Mouse (Mus musculus): ENCODE measurements around the gene Atp6v1fnb. TPM values are rescaled to one million over a fixed set of nuclear protein-coding genes. Genes with fewer than 3 reads are reported as not detected.

The Atp6v1fnb gene
- polyA plus RNA-seq, 1 experiment from 2014 or later = 0.20 TPM

GRCm38 (mm10) chr6:29505493-29505892 lies 34.3 kb downstream of the Atp6v1fnb start:
- Histone ChIP-seq H3K9ac (ENCODE audit: low read length) (no peak overlapping the region), H3K4me3 (ENCODE audit: low read depth, low read length) (no peak overlapping the region), H3K36me3 (ENCODE audit: control insufficient read depth, insufficient read depth, low read length) (no peaks in the 10 kb centered on the region), H3K27ac (ENCODE audit: low read depth, low read length) (no peak overlapping the region), H3K9me3 (ENCODE audit: control insufficient read depth, low read length) (no peaks in the 10 kb centered on the region), H3K4me2 (no peak overlapping the region), H3K4me1 (ENCODE audit: control insufficient read depth, insufficient read depth, low read length) (peaks cover 7% of the 10 kb centered on the region), H3K27me3 (ENCODE audit: control insufficient read depth, insufficient read depth, low read length) (peaks cover 24% of the 10 kb centered on the region)
- WGBS = 78% methylated on average over 5 of the region's 5 CpGs
- DNase-seq (ENCODE audit: low spot score, missing footprints) (no peak), ATAC-seq (ENCODE audit: low FRiP score) (no peak)

GRCm38 (mm10) chr6:29506834-29507233 lies 35.6 kb downstream of the Atp6v1fnb start:
- Histone ChIP-seq H3K4me2 (peak overlapping the region; percentile 60), H3K27ac (ENCODE audit: low read depth, low read length) (no peak overlapping the region), H3K9me3 (ENCODE audit: control insufficient read depth, low read length) (no peaks in the 10 kb centered on the region), H3K4me1 (ENCODE audit: control insufficient read depth, insufficient read depth, low read length) (peaks cover 7% of the 10 kb centered on the region), H3K36me3 (ENCODE audit: control insufficient read depth, insufficient read depth, low read length) (no peaks in the 10 kb centered on the region), H3K4me3 (ENCODE audit: low read depth, low read length) (peak overlapping the region; percentile 40), H3K9ac (ENCODE audit: low read length) (no peak overlapping the region), H3K27me3 (ENCODE audit: control insufficient read depth, insufficient read depth, low read length) (peaks cover 24% of the 10 kb centered on the region)
- no peak for DNase-seq (ENCODE audit: low spot score, missing footprints)
- WGBS = 26% methylated on average over 8 of the region's 8 CpGs
- ATAC-seq (ENCODE audit: low FRiP score) = no peak; the same call in 1 of the 2 replicates

- Histone ChIP-seq H3K4me3 (ENCODE audit: low read depth, low read length) (peak within 1 kb of the TSS; percentile 40), H3K36me3 (ENCODE audit: control insufficient read depth, insufficient read depth, low read length) (no peaks in the 10 kb centered on the region), H3K27me3 (ENCODE audit: control insufficient read depth, insufficient read depth, low read length) (peaks cover 24% of the 10 kb centered on the region), H3K4me2 (peak within 1 kb of the TSS; percentile 60), H3K4me1 (ENCODE audit: control insufficient read depth, insufficient read depth, low read length) (peaks cover 7% of the 10 kb centered on the region), H3K9ac (ENCODE audit: low read length) (peak within 1 kb of the TSS; percentile 57), H3K27ac (ENCODE audit: low read depth, low read length) (no peak within 1 kb of the TSS), H3K9me3 (ENCODE audit: control insufficient read depth, low read length) (no peaks in the 10 kb centered on the region)
- ATAC-seq (ENCODE audit: low FRiP score) (peak; percentile 63), DNase-seq (ENCODE audit: low spot score, missing footprints) (peak; percentile 95)
- 1% methylated on average over 44 of the region's 47 CpGs for WGBS
These were observed 36.4 kb downstream of the Atp6v1fnb start, which contains the start of gene Kcp for GRCm38 (mm10) chr6:29507447-29508309. Gene Kcp (minus strand): TSS chr6:29507952.

GRCm38 (mm10) chr6:29509086-29509485 lies 37.8 kb downstream of the Atp6v1fnb start:
- no peak for ATAC-seq (ENCODE audit: low FRiP score)
- peaks cover 14% of the 10 kb centered on the region for H3K4me1 ChIP-seq (ENCODE audit: control insufficient read depth, insufficient read depth, low read length)
- no peak overlapping the region for H3K4me2 ChIP-seq
- H3K27me3 ChIP-seq (ENCODE audit: control insufficient read depth, insufficient read depth, low read length) = peaks cover 24% of the 10 kb centered on the region
- WGBS = 47% methylated on average over 2 of the region's 2 CpGs
- no peak overlapping the region for H3K27ac ChIP-seq (ENCODE audit: low read depth, low read length)
- DNase-seq (ENCODE audit: low spot score, missing footprints) = no peak
- no peak overlapping the region for H3K4me3 ChIP-seq (ENCODE audit: low read depth, low read length)
- no peak overlapping the region for H3K9ac ChIP-seq (ENCODE audit: low read length)
- no peaks in the 10 kb centered on the region for H3K36me3 ChIP-seq (ENCODE audit: control insufficient read depth, insufficient read depth, low read length)
- no peaks in the 10 kb centered on the region for H3K9me3 ChIP-seq (ENCODE audit: control insufficient read depth, low read length)

GRCm38 (mm10) chr6:29513284-29513683 lies 42.0 kb downstream of the Atp6v1fnb start:
- no peaks in the 10 kb centered on the region; the same call in 1 of the 2 replicates for H3K27me3 ChIP-seq (ENCODE audit: control insufficient read depth, insufficient read depth, low read length)

GRCm38 (mm10) chr6:29517139-29517538 lies 45.9 kb downstream of the Atp6v1fnb start:
- peak; percentile 52 for ATAC-seq (ENCODE audit: low FRiP score)
- WGBS = 7% methylated on average over 5 of the region's 5 CpGs
- no peaks in the 10 kb centered on the region for H3K36me3 ChIP-seq (ENCODE audit: control insufficient read depth, insufficient read depth, low read length)
- peaks cover 7% of the 10 kb centered on the region for H3K4me1 ChIP-seq (ENCODE audit: control insufficient read depth, insufficient read depth, low read length)
- H3K4me3 ChIP-seq (ENCODE audit: low read depth, low read length) = no peak overlapping the region
- DNase-seq (ENCODE audit: low spot score, missing footprints) = peak; percentile 90
- H3K27ac ChIP-seq (ENCODE audit: low read depth, low read length) = no peak overlapping the region
- no peak overlapping the region for H3K9ac ChIP-seq (ENCODE audit: low read length)
- no peak overlapping the region for H3K4me2 ChIP-seq
- H3K27me3 ChIP-seq (ENCODE audit: control insufficient read depth, insufficient read depth, low read length) = no peaks in the 10 kb centered on the region; the same call in 1 of the 2 replicates
- H3K9me3 ChIP-seq (ENCODE audit: control insufficient read depth, low read length) = no peaks in the 10 kb centered on the region

More at GRCm38 (mm10) chr6:29513284-29513683, 42.0 kb downstream of the Atp6v1fnb start:
- Histone ChIP-seq H3K27ac (ENCODE audit: low read depth, low read length) (no peak overlapping the region; the same call in 1 of the 2 replicates), H3K4me3 (ENCODE audit: low read depth, low read length) (peak overlapping the region; percentile 6; the same call in 1 of the 2 replicates), H3K36me3 (ENCODE audit: control insufficient read depth, insufficient read depth, low read length) (no peaks in the 10 kb centered on the region), H3K4me2 (peak overlapping the region; percentile 37), H3K9ac (ENCODE audit: low read length) (peak overlapping the region; percentile 56; the same call in 1 of the 2 replicates), H3K9me3 (ENCODE audit: control insufficient read depth, low read length) (no peaks in the 10 kb centered on the region), H3K4me1 (ENCODE audit: control insufficient read depth, insufficient read depth, low read length) (peaks cover 7% of the 10 kb centered on the region)
- WGBS = 0% methylated on average over 11 of the region's 11 CpGs
- peak; percentile 94 for DNase-seq (ENCODE audit: low spot score, missing footprints)
- peak; percentile 84 for ATAC-seq (ENCODE audit: low FRiP score)

- WGBS = 86% methylated on average over 6 of the region's 6 CpGs
- H3K4me3 ChIP-seq (ENCODE audit: low read depth, low read length) = no peak overlapping the region
- H3K4me1 ChIP-seq (ENCODE audit: control insufficient read depth, insufficient read depth, low read length) = peaks cover 13% of the 10 kb centered on the region
- no peak overlapping the region for H3K27ac ChIP-seq (ENCODE audit: low read depth, low read length)
- DNase-seq (ENCODE audit: low spot score, missing footprints) (no peak), ATAC-seq (ENCODE audit: low FRiP score) (no peak)
- H3K9me3 ChIP-seq (ENCODE audit: control insufficient read depth, low read length) = no peaks in the 10 kb centered on the region
- H3K4me2 ChIP-seq = no peak overlapping the region
- H3K36me3 ChIP-seq (ENCODE audit: control insufficient read depth, insufficient read depth, low read length) = no peaks in the 10 kb centered on the region
- no peak overlapping the region for H3K9ac ChIP-seq (ENCODE audit: low read length)
- H3K27me3 ChIP-seq (ENCODE audit: control insufficient read depth, insufficient read depth, low read length) = peaks cover 18% of the 10 kb centered on the region
These were observed 51.5 kb downstream of the Atp6v1fnb start for GRCm38 (mm10) chr6:29522626-29523300.

Data from midbrain, embryonic 11.5 days (tissue).